Mouse (Mus musculus): ENCODE measurements around the gene Shq1.

The Shq1 gene

DNA sequence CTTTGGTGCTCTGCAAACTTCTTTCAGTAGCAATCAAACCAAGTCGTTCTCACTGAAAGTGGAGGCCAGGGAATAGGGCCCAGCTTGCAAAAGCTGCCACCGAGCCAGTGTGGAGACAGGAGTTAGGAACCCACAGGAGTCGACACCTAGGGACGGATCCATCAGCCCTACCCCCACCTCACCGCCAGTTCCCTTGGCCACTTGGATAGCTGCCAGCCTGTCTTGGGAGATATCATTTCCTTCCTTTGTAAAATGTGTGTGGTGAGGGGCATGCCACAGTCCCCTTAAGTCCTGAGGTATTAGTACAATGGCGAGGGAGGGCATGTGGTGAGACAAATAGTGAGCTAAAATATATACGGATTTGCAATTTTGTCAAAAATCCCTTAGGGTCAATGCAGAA, 142.4 kb downstream of the Shq1 start:
- no peak for DNase-seq

DNA sequence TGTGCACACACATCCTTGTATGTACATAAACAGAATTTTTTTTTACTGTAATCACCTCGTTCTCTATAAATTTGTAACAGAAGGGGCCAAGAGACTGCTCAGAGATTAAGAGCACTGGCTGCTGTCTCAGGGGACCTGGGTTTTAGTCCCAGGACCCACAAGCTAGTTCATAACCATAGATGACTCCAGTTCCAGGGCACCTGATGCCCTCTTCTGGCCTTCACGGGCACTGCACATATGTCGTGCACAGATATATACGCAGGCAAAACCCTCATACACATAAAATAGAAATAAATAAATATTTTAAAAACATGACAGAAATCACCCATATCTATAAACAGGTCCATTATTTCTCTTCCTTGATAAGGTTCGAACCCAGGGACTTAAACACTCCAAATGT, 143.0 kb downstream of the Shq1 start:
- DNase-seq, result no peak

DNA sequence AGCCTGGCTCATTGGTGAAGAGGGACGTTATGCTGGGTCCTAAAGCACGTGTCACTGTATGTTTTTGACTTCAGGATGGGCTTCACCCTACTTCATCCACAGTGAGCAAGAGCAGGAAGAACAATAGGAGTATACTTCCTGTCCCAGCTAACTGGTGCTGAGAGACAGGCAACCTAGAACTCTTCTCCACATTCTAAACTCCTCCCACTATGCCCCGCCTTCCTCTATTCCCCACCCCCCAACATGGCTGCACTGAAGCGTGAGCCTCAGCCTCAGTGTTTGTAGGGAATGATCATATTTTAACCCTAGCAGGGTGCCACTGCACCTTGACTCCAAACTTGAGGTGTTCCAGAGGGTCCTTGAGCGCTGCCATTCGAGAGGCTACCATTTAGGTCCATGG, 143.8 kb downstream of the Shq1 start:
- no peak for DNase-seq

DNA sequence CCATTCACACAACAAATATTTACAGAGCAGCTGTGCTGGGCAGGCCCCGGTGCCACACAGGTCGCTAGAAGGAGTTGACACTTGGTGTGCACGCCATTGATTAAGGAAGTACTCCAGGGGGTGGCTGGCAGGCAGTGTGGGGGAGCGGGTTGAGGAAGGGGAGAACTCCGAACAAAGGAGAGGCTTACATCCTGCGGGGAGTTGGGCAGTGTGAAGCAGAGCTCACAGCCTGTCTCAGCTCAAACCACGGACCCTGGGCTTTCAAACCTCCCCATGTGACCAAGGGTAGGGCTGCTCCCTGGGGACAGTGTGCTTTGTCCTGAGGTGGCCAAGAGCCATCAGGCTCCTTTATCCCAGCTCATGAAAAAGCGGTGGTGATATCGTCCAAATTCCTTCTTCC, 144.9 kb downstream of the Shq1 start:
- no peak for DNase-seq

DNA sequence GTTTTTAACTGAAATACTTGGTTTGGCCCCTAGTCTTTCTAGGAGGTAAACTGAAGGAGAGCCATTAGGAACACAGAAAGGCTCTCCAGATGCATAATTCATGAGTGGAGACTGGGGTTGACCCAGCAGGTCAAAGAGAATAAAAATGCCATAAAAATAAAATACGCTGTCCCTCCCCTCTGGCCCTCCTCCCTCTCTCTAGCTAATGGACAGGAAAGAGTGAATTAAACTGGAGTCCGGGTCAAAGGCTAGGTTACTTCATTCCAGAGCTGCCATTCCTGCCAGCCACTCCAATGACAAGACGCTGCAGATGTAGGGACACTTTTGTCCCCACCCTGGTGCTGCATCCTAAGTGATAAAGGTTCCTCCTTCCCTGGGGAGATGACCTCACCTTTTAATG, 145.5 kb downstream of the Shq1 start:
- DNase-seq, result no peak

DNA sequence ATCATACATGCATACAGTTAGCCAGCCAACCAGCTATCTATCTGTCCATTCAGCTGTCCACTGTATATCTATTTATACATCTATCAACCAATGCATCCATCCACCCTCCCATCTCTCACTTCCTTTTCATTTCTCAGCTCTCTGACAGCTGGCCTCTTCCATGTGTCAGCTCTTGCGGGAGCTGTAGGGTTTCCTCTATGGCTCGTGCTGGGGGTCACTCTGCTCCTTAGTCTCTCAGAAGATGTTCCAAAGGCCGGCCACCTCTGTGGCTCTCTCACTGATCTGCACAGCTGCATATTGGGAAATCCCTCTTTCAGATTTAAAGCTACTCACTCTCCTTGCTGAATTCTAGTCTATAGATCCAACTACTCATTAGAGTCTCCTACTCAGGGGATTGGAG, 148.5 kb downstream of the Shq1 start:
- no peak for DNase-seq

DNA sequence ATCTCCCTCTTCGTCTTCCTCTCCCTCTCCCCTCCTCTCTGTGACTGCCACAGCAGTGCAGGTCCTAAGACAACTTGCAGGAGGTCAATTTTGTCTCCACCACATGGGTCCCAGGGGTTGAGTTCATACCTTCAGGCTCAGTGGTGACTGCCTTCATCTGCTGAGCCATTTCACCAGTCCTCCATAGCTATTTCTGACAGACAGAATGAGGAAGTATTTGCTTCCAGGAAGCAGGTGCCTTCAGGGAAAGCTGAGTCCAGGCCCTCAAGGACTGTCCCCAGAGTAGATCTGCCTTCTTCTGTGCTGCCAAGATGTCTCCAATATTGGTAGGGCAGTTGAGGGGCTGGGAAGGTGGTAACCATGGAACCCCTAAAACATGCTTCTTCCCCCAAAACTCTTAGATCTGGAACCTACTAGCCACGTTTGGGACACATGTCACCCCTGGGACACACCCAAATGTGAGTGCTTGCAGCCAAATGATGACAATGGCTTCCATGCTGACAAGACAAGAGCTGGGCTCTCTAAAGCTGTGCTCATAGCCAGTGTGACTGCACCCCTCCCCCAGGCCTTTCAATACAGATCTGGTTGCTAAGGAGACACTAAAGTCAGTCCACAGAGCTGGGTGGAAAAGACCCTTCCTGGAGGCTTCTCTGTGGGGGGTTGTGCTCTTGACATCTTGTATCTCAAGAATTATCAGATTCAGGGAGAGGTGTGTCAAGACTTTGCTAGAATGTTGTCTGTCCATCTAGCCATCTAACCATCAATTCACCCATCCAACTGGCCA, 149.2 kb downstream of the Shq1 start:
- DNase-seq, result no peak

DNA sequence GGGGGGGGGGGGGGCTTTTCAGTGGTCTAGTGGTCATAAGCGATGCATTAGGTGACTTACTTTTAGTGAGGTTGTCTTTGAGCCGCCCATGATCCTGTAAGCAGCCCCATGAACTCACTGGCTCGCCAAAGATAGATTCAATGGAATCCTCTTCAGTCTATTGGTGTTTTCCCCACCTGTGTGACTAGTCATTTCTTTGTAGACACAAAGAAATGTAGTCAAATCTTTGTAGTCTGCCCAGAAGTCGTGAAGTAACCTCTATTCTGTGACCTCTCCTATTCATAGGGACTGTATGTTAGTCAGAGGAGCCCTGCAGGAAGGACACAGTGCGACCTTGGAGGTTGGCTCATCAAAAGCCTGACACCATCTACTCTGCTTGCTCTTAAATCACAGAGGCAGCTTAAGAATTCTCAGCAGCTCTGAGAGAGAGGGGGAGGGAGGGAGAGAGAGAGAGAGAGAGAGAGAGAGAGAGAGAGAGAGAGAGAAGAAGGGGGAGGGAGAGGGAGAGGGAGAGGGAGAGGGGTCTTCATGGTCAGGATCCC, 150.3 kb downstream of the Shq1 start:
- no peak for DNase-seq

DNA sequence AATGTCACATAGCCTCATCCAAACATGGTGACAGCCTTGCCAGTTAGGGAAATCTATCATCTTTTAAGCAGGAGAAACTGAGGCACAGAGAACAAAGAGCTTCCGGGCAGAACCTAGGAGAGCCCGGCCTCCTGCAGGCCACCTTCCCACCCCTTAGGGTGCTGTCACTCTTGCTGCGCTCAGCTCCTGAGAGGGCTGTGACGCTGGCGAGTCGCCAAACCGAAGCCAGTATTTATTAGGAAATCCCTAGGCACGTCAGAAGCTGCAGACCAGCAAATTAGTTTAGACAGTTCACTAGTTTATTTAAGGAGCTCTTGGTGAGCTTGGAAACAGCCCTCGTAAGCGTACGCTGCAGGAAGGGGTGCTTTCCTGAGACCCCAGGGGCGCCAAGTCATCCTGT, 151.1 kb downstream of the Shq1 start:
- DNase-seq, result peak in 1 of 2 experiments; percentile 15

All from lung, adult 18-20 months (tissue).